Mouse (Mus musculus): ENCODE measurements at regions not wholly inside any gene's neighbourhood (a gene's known extent, or its start where the extent isn't known, plus 50 kb on each side); places are given as distances from the start of the nearest gene placed in this dataset.

GRCm38 (mm10) chr1:157717131-157717530 is 210.6 kb downstream of the Sec16b start:
- Histone ChIP-seq H3K4me1 (ENCODE audit: control insufficient read depth, insufficient read depth, low read length) (no peaks in the 10 kb centered on the region), H3K9ac (ENCODE audit: low read depth, low read length) (no peak overlapping the region), H3K9me3 (replicated peaks; ENCODE audit: control insufficient read depth, low read length) (no peaks in the 10 kb centered on the region), H3K36me3 (ENCODE audit: control insufficient read depth, insufficient read depth, low read length) (no peaks in the 10 kb centered on the region), H3K27ac (ENCODE audit: low read depth, low read length) (no peak overlapping the region), H3K4me3 (ENCODE audit: low read depth, low read length) (no peak overlapping the region), H3K4me2 (no peak overlapping the region), H3K27me3 (ENCODE audit: control insufficient read depth, insufficient read depth, low read length) (no peaks in the 10 kb centered on the region)
- ATAC-seq (replicated peaks; ENCODE audit: insufficient number of reproducible peaks, low FRiP score, low TSS enrichment), result no peak
- 40% methylated on average over 5 of the region's 5 CpGs for WGBS (ENCODE audit: insufficient replicate concordance)

- H3K27me3 ChIP-seq (ENCODE audit: control insufficient read depth, insufficient read depth, low read length), result 0 out of 2 replicates have a peak, but pooled peaks cover 2% of the 10 kb centered on the region
- WGBS (ENCODE audit: insufficient replicate concordance), result 74% methylated on average over 5 of the region's 5 CpGs
Observed at GRCm38 (mm10) chr1:157721946-157722345, 215.4 kb downstream of the Sec16b start.

GRCm38 (mm10) chr1:157731124-157731523 is 224.6 kb downstream of the Sec16b start:
- no peaks in the 10 kb centered on the region for H3K4me1 ChIP-seq (ENCODE audit: control insufficient read depth, insufficient read depth, low read length)
- H3K4me3 ChIP-seq (ENCODE audit: low read depth, low read length), result no peak overlapping the region
- no peak overlapping the region for H3K9ac ChIP-seq (ENCODE audit: low read depth, low read length)
- H3K4me2 ChIP-seq, result no peak overlapping the region
- ATAC-seq (replicated peaks; ENCODE audit: insufficient number of reproducible peaks, low FRiP score, low TSS enrichment), result no peak
- H3K36me3 ChIP-seq (ENCODE audit: control insufficient read depth, insufficient read depth, low read length), result no peaks in the 10 kb centered on the region
- no peaks in the 10 kb centered on the region for H3K27me3 ChIP-seq (ENCODE audit: control insufficient read depth, insufficient read depth, low read length)
- no peak overlapping the region for H3K27ac ChIP-seq (ENCODE audit: low read depth, low read length)
- no peaks in the 10 kb centered on the region for H3K9me3 ChIP-seq (replicated peaks; ENCODE audit: control insufficient read depth, low read length)
- 77% methylated on average over 1 of the region's 1 CpGs for WGBS (ENCODE audit: insufficient replicate concordance)

More at GRCm38 (mm10) chr1:157721946-157722345, 215.4 kb downstream of the Sec16b start:
- H3K27ac ChIP-seq (ENCODE audit: low read depth, low read length), result no peak overlapping the region
- ATAC-seq (replicated peaks; ENCODE audit: insufficient number of reproducible peaks, low FRiP score, low TSS enrichment), result no peak
- H3K36me3 ChIP-seq (ENCODE audit: control insufficient read depth, insufficient read depth, low read length), result no peaks in the 10 kb centered on the region
- H3K9ac ChIP-seq (ENCODE audit: low read depth, low read length), result no peak overlapping the region
- no peak overlapping the region for H3K4me3 ChIP-seq (ENCODE audit: low read depth, low read length)
- no peaks in the 10 kb centered on the region for H3K9me3 ChIP-seq (replicated peaks; ENCODE audit: control insufficient read depth, low read length)
- no peak overlapping the region for H3K4me2 ChIP-seq
- no peaks in the 10 kb centered on the region for H3K4me1 ChIP-seq (ENCODE audit: control insufficient read depth, insufficient read depth, low read length)

GRCm38 (mm10) chr1:157740725-157741665 is 234.5 kb downstream of the Sec16b start:
- H3K9ac ChIP-seq (ENCODE audit: low read depth, low read length), result no peak overlapping the region
- no peak overlapping the region for H3K27ac ChIP-seq (ENCODE audit: low read depth, low read length)
- no peak overlapping the region for H3K4me3 ChIP-seq (ENCODE audit: low read depth, low read length)
- H3K27me3 ChIP-seq (ENCODE audit: control insufficient read depth, insufficient read depth, low read length), result no peaks in the 10 kb centered on the region
- no peaks in the 10 kb centered on the region for H3K4me1 ChIP-seq (ENCODE audit: control insufficient read depth, insufficient read depth, low read length)
- no peaks in the 10 kb centered on the region for H3K36me3 ChIP-seq (ENCODE audit: control insufficient read depth, insufficient read depth, low read length)
- H3K9me3 ChIP-seq (replicated peaks; ENCODE audit: control insufficient read depth, low read length), result no peaks in the 10 kb centered on the region
- H3K4me2 ChIP-seq, result no peak overlapping the region
- ATAC-seq (replicated peaks; ENCODE audit: insufficient number of reproducible peaks, low FRiP score, low TSS enrichment), result no peak
- 70% methylated on average over 13 of the region's 13 CpGs for WGBS (ENCODE audit: insufficient replicate concordance)

GRCm38 (mm10) chr1:157745611-157746010 is 239.1 kb downstream of the Sec16b start:
- Histone ChIP-seq H3K36me3 (ENCODE audit: control insufficient read depth, insufficient read depth, low read length) (no peaks in the 10 kb centered on the region), H3K4me2 (no peak overlapping the region), H3K9ac (ENCODE audit: low read depth, low read length) (no peak overlapping the region), H3K4me1 (ENCODE audit: control insufficient read depth, insufficient read depth, low read length) (no peaks in the 10 kb centered on the region), H3K27me3 (ENCODE audit: control insufficient read depth, insufficient read depth, low read length) (no peaks in the 10 kb centered on the region), H3K4me3 (ENCODE audit: low read depth, low read length) (no peak overlapping the region), H3K27ac (ENCODE audit: low read depth, low read length) (no peak overlapping the region), H3K9me3 (replicated peaks; ENCODE audit: control insufficient read depth, low read length) (no peaks in the 10 kb centered on the region)
- ATAC-seq (replicated peaks; ENCODE audit: insufficient number of reproducible peaks, low FRiP score, low TSS enrichment), result no peak

GRCm38 (mm10) chr1:157755015-157755649 is 248.6 kb downstream of the Sec16b start:
- H3K27ac ChIP-seq (ENCODE audit: low read depth, low read length), result no peak overlapping the region
- no peak overlapping the region for H3K9ac ChIP-seq (ENCODE audit: low read depth, low read length)
- WGBS (ENCODE audit: insufficient replicate concordance), result 38% methylated on average over 10 of the region's 10 CpGs
- H3K4me3 ChIP-seq (ENCODE audit: low read depth, low read length), result no peak overlapping the region
- no peak for ATAC-seq (replicated peaks; ENCODE audit: insufficient number of reproducible peaks, low FRiP score, low TSS enrichment)
- no peaks in the 10 kb centered on the region for H3K4me1 ChIP-seq (ENCODE audit: control insufficient read depth, insufficient read depth, low read length)
- no peaks in the 10 kb centered on the region for H3K9me3 ChIP-seq (replicated peaks; ENCODE audit: control insufficient read depth, low read length)
- H3K4me2 ChIP-seq, result no peak overlapping the region
- H3K36me3 ChIP-seq (ENCODE audit: control insufficient read depth, insufficient read depth, low read length), result no peaks in the 10 kb centered on the region
- no peaks in the 10 kb centered on the region for H3K27me3 ChIP-seq (ENCODE audit: control insufficient read depth, insufficient read depth, low read length)

GRCm38 (mm10) chr1:157756977-157757376 is 250.4 kb downstream of the Sec16b start:
- H3K4me3 ChIP-seq (ENCODE audit: low read depth, low read length), result no peak overlapping the region
- H3K27me3 ChIP-seq (ENCODE audit: control insufficient read depth, insufficient read depth, low read length), result no peaks in the 10 kb centered on the region
- H3K4me2 ChIP-seq, result no peak overlapping the region
- H3K36me3 ChIP-seq (ENCODE audit: control insufficient read depth, insufficient read depth, low read length), result no peaks in the 10 kb centered on the region
- H3K9ac ChIP-seq (ENCODE audit: low read depth, low read length), result no peak overlapping the region
- H3K27ac ChIP-seq (ENCODE audit: low read depth, low read length), result no peak overlapping the region
- H3K9me3 ChIP-seq (replicated peaks; ENCODE audit: control insufficient read depth, low read length), result no peaks in the 10 kb centered on the region
- ATAC-seq (replicated peaks; ENCODE audit: insufficient number of reproducible peaks, low FRiP score, low TSS enrichment), result no peak
- H3K4me1 ChIP-seq (ENCODE audit: control insufficient read depth, insufficient read depth, low read length), result no peaks in the 10 kb centered on the region
- WGBS (ENCODE audit: insufficient replicate concordance), result 77% methylated on average over 3 of the region's 3 CpGs

GRCm38 (mm10) chr1:157758337-157758736 is 251.8 kb downstream of the Sec16b start:
- 82% methylated on average over 1 of the region's 1 CpGs for WGBS (ENCODE audit: insufficient replicate concordance)
- Histone ChIP-seq H3K9me3 (replicated peaks; ENCODE audit: control insufficient read depth, low read length) (no peaks in the 10 kb centered on the region), H3K4me1 (ENCODE audit: control insufficient read depth, insufficient read depth, low read length) (no peaks in the 10 kb centered on the region), H3K27me3 (ENCODE audit: control insufficient read depth, insufficient read depth, low read length) (no peaks in the 10 kb centered on the region), H3K27ac (ENCODE audit: low read depth, low read length) (no peak overlapping the region), H3K4me3 (ENCODE audit: low read depth, low read length) (no peak overlapping the region), H3K36me3 (ENCODE audit: control insufficient read depth, insufficient read depth, low read length) (no peaks in the 10 kb centered on the region), H3K4me2 (no peak overlapping the region), H3K9ac (ENCODE audit: low read depth, low read length) (no peak overlapping the region)
- no peak for ATAC-seq (replicated peaks; ENCODE audit: insufficient number of reproducible peaks, low FRiP score, low TSS enrichment)
